In the genomic region with DNA sequence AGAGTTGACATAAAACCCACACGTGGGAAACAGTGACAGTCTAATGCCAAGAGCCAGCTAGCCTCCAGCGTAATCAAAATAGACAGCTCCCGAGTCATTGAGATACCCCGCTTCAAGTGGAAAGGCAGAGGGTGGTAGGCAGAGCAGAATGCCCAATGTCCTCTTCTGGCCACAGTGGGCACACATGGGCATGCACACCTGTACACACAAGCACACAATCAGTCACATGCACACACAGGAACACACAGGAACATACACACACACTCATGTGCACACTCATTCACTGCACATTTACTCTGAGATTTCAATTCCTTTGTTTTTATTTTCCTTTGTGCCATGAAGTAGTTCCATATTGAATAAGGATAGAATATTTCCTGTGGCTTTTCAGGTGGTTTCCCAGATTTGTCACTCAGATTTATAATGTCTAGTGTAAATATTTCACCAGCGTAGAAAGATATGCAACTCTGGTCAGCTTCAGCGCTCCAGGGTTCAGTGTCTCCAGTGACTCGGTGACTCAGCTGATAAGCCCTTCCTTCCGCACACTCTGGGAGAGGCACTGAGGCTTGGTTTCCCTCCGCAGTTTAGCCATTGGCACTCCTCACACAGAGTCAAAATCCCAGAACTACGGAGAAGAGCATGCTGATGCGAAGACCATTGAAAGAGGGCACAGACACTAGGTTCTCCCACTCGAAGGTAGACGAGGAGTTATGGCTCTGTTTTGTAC, we compare ENCODE assay signal across 11 mouse cellular contexts. TPM values are rescaled to one million over a fixed set of nuclear protein-coding genes. Genes with fewer than 3 reads are reported as not detected.
DNase-seq lines count a peak whose midpoint lies in the region; ATAC-seq and TF ChIP-seq lines count a peak whose summit lies in the region.
"Had no signal": no experiment of that assay in that cellular context is flagged by ENCODE, and none has a peak within 500 bp of the region (broad histone marks: within the 10 kb centered on the region; RNA-seq: fewer than 3 reads in every experiment).

No protein-coding gene starts in this region.

- 0 out of 2 replicates have a peak, but pooled peaks have one; percentile 39 for ATAC-seq in kidney, embryonic 14.5 days (ENCODE audit: low FRiP score, low TSS enrichment)
- peak; percentile 51; the same call in 1 of the 2 replicates for ATAC-seq in heart, embryonic 13.5 days (ENCODE audit: extremely low read depth, insufficient number of reproducible peaks, low FRiP score, low TSS enrichment)
- peak; percentile 75 for ATAC-seq in lung, postnatal 0 days
- no peak for ATAC-seq in hindbrain, embryonic 14.5 days (ENCODE audit: low FRiP score)

- no peaks in the 10 kb centered on the region for H3K27me3 ChIP-seq in kidney, embryonic 14.5 days (ENCODE audit: control insufficient read depth, insufficient read depth, low read length)
- no peaks in the 10 kb centered on the region for H3K27me3 ChIP-seq in heart, embryonic 13.5 days (replicated peaks)
- H3K27me3 ChIP-seq in lung, postnatal 0 days (replicated peaks; ENCODE audit: insufficient read depth, low read length): no peaks in the 10 kb centered on the region
- H3K27me3 ChIP-seq in hindbrain, embryonic 14.5 days (ENCODE audit: control insufficient read depth, insufficient read depth, low read length): no peaks in the 10 kb centered on the region
- H3K27me3 ChIP-seq: embryonic facial prominence, embryonic 12.5 days had no signal

- H3K36me3 ChIP-seq in kidney, embryonic 14.5 days (ENCODE audit: control insufficient read depth, insufficient read depth, low read length): no peaks in the 10 kb centered on the region
- peaks cover 9% of the 10 kb centered on the region for H3K36me3 ChIP-seq in heart, embryonic 13.5 days
- H3K36me3 ChIP-seq in lung, postnatal 0 days (ENCODE audit: insufficient read depth, low read length): no peaks in the 10 kb centered on the region
- H3K36me3 ChIP-seq in hindbrain, embryonic 14.5 days (replicated peaks; ENCODE audit: control insufficient read depth, insufficient read depth): no peaks in the 10 kb centered on the region
- H3K36me3 ChIP-seq: embryonic facial prominence, embryonic 12.5 days had no signal

- 59% methylated on average over 13 of the region's 13 CpGs for WGBS in kidney, embryonic 14.5 days
- 23% methylated on average over 13 of the region's 13 CpGs for WGBS in heart, embryonic 13.5 days
- 44% methylated on average over 13 of the region's 13 CpGs for WGBS in lung, postnatal 0 days
- 88% methylated on average over 13 of the region's 13 CpGs for WGBS in hindbrain, embryonic 14.5 days

- H3K9me3 ChIP-seq in kidney, embryonic 14.5 days (ENCODE audit: control insufficient read depth, low read length): peaks cover 3% of the 10 kb centered on the region; the same call in 1 of the 2 replicates
- peaks cover 4% of the 10 kb centered on the region for H3K9me3 ChIP-seq in heart, embryonic 13.5 days
- no peaks in the 10 kb centered on the region; the same call in 1 of the 2 replicates for H3K9me3 ChIP-seq in lung, postnatal 0 days (ENCODE audit: low read length)
- peaks cover 5% of the 10 kb centered on the region for H3K9me3 ChIP-seq in hindbrain, embryonic 14.5 days (ENCODE audit: control insufficient read depth, low read length)

- H3K9ac ChIP-seq in kidney, embryonic 14.5 days (ENCODE audit: low read depth, low read length): no peak overlapping the region
- H3K9ac ChIP-seq in heart, embryonic 13.5 days: 0 out of 2 replicates have a peak overlapping the region, but pooled peaks have one; percentile 1
- H3K9ac ChIP-seq in lung, postnatal 0 days (replicated peaks; ENCODE audit: low read depth): no peak overlapping the region
- H3K9ac ChIP-seq in hindbrain, embryonic 14.5 days: no peak overlapping the region
- H3K9ac ChIP-seq: embryonic facial prominence, embryonic 12.5 days had no signal

- peaks cover 6% of the 10 kb centered on the region; the same call in 1 of the 2 replicates for H3K4me1 ChIP-seq in kidney, embryonic 14.5 days (ENCODE audit: control insufficient read depth, insufficient read depth, low read length)
- H3K4me1 ChIP-seq in heart, embryonic 13.5 days: peaks cover 36% of the 10 kb centered on the region
- peaks cover 8% of the 10 kb centered on the region; the same call in 1 of the 2 replicates for H3K4me1 ChIP-seq in lung, postnatal 0 days (ENCODE audit: insufficient read depth, low read depth, low read length)
- no peaks in the 10 kb centered on the region for H3K4me1 ChIP-seq in hindbrain, embryonic 14.5 days (replicated peaks; ENCODE audit: control insufficient read depth, insufficient read depth, low read length)
- H3K4me1 ChIP-seq: embryonic facial prominence, embryonic 12.5 days had no signal

- H3K4me3 ChIP-seq in kidney, embryonic 14.5 days (ENCODE audit: low read length): no peak overlapping the region
- 0 out of 2 replicates have a peak overlapping the region, but pooled peaks have one; percentile 3 for H3K4me3 ChIP-seq in heart, embryonic 13.5 days
- no peak overlapping the region for H3K4me3 ChIP-seq in lung, postnatal 0 days (ENCODE audit: low read depth, low read length)
- H3K4me3 ChIP-seq in hindbrain, embryonic 14.5 days (replicated peaks; ENCODE audit: low read length): no peak overlapping the region
- H3K4me3 ChIP-seq: embryonic facial prominence, embryonic 12.5 days had no signal

- no peak for TF ChIP-seq CTCF in lung, postnatal 0 days (IDR thresholded peaks at IDR 0.05)

- TF ChIP-seq EP300 in lung, postnatal 0 days (IDR thresholded peaks at IDR 0.05): no peak

- no peak overlapping the region for H3K4me2 ChIP-seq in kidney, embryonic 14.5 days (replicated peaks; ENCODE audit: low read depth, low read length)
- peak overlapping the region; percentile 48 for H3K4me2 ChIP-seq in heart, embryonic 13.5 days
- H3K4me2 ChIP-seq in lung, postnatal 0 days (replicated peaks; ENCODE audit: low read depth, low read length): no peak overlapping the region
- H3K4me2 ChIP-seq in hindbrain, embryonic 14.5 days (replicated peaks): no peak overlapping the region
- H3K4me2 ChIP-seq: embryonic facial prominence, embryonic 12.5 days had no signal

- no peak for DNase-seq in kidney, adult 8-10 months
- DNase-seq in NIH3T3 (ENCODE audit: low read depth): peak; percentile 57
- DNase-seq in lung, postnatal 0 days (ENCODE audit: low spot score): peak; percentile 47
- DNase-seq in Muller cell, postnatal 12 days (ENCODE audit: inconsistent ontology term): no peak
- DNase-seq in testis, postnatal 14 days (ENCODE audit: low spot score): no peak
- no peak for DNase-seq in hindbrain, embryonic 14.5 days (ENCODE audit: low spot score)

- peak overlapping the region; percentile 37 for H3K27ac ChIP-seq in kidney, embryonic 14.5 days (ENCODE audit: low read depth, low read length)
- H3K27ac ChIP-seq in heart, embryonic 13.5 days (replicated peaks): peak overlapping the region; percentile 79
- peak overlapping the region; percentile 51; the same call in 1 of the 2 replicates for H3K27ac ChIP-seq in lung, postnatal 0 days (ENCODE audit: low read length)
- H3K27ac ChIP-seq in hindbrain, embryonic 14.5 days: no peak overlapping the region
- H3K27ac ChIP-seq: embryonic facial prominence, embryonic 12.5 days; macrophage had no signal

RNA-seq across cellular contexts. Expression of a gene that starts 4.4 kb away (rescaled TPM):
- not detected in 2 replicates for polyA plus RNA-seq in kidney, embryonic 14.5 days (2014; fragmentation: Nextera tagmentation; extraction: Ambion mirVana)
- polyA plus RNA-seq in heart, embryonic 13.5 days (2015; fragmentation: Nextera tagmentation; extraction: Ambion mirVana): not detected in 2 replicates
- polyA plus RNA-seq in lung, postnatal 0 days (2015; fragmentation: Nextera tagmentation; extraction: Ambion mirVana): not detected in 2 replicates
- polyA plus RNA-seq in hindbrain, embryonic 14.5 days (2014; fragmentation: Nextera tagmentation; extraction: Ambion mirVana): not detected in 2 replicates
- polyA plus RNA-seq: embryonic facial prominence, embryonic 12.5 days; gonadal fat pad, adult 2 months; macrophage had no signal

Comparison
In these comparisons a context has a peak if more than half of its experiments do, and no peak if none do; other contexts are left out.
1. DNase-seq: peak in NIH3T3 (single experiment) and lung, postnatal 0 days (single experiment); none in kidney, adult 8-10 months (0 of 2), Muller cell, postnatal 12 days (single experiment), testis, postnatal 14 days (single experiment) and hindbrain, embryonic 14.5 days (single experiment).